Mouse (Mus musculus) kidney, postnatal 4 days (tissue): ENCODE measurements around the gene Gadl1.
"Not testable (repeated sequence)": the region's sequence is repeated elsewhere in the genome, so short reads cannot be mapped to it uniquely, and the experiment has no call there.

ENCODE experiments used
- DNase-seq, 2 experiments: peaks; one replicate each; pipeline ENCODE4 v3.0.0; 2021; ENCODE audit warnings: mixed read lengths in 2 of 2

Gadl1 gene

DNA sequence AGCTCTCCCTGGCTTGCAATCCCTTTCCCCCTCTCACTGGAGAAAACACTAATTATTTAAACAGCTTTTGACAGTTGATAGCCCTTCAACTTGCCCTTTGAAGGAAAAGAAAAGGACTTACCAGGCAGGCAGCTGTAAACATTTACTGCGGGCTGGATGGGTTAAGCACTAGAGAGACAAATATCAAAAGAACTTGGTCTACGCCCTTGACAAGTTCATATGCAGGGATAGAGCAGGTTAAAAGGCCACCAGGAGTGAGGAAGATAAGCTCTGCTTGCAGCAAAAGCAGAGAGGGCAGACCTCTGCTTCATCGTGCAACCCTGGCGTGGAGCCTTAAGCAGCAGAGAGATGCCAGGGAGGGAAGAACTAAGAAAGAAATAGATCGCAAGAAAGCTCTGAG is 123.5 kb downstream of the Gadl1 start:
- DNase-seq, result no peak

- no peak for DNase-seq
Measured at GRCm38 (mm10) chr9:116038275-116038674, 129.0 kb downstream of the Gadl1 start.

- no peak for DNase-seq
Measured at GRCm38 (mm10) chr9:116039981-116040380, 130.7 kb downstream of the Gadl1 start.

DNA sequence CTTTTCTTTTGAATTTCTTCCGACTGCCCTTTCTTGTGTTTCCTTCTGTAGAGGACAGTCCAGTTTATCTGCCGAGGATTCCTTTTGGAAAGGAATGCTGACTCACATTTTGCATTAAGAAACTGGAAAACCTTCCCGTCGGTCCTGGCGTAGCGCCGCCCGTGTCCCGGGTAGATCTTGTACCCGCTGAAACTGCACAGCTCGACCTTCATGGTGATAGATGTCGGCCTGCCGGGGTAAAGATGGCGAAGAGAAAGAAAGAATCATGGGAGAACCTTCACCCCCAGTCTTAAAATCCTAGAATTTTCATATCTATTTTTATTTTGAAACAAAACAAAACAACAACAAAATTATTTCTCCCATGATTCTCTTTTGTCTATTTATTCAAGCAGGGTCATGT is 131.6 kb downstream of the Gadl1 start:
- DNase-seq, result not testable (repeated sequence)

DNA sequence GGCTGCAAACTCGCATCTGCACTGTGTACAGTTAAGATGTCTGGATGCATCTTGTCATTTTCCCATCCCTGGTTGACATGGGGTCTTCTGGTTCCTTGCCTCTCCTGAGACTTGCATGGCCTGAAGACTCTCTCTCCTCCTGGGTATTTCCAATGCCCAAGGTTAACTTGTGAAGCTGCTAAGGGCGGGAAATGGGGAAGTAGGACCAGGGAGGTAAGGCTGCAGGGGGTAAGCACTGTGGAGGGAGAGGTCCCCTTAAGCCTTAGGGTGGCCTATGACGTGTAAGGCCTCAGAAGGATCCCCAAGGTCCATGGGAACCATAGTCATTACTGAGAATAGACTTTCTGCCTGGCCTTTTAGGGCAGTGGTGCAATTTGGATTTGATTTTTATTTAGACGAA is 132.1 kb downstream of the Gadl1 start:
- no peak for DNase-seq

- peak; percentile 93 to 94 for DNase-seq
Measured at GRCm38 (mm10) chr9:116041787-116042186, 132.5 kb downstream of the Gadl1 start.

- DNase-seq, result no peak
Measured at GRCm38 (mm10) chr9:116049985-116050384, 140.7 kb downstream of the Gadl1 start.

DNA sequence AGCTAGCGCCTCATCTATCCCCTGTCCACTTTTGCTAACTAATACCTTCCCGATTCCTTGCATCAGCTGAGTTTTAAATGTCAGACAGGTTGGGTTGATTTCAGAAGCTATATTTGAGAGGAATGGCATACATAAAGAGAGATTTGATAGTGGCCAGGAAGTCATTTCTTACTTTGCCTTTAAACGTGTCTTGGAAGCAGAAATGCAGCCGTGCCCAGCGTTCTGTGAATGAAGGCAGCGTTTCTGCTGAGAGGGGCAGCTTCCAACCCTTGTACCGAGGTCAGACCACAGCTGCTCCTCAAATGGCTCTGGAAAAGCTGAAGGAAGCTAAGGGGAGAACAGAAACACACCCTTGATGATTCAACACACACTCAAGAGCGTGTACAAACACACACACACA is 144.7 kb downstream of the Gadl1 start:
- DNase-seq, result no peak

DNA sequence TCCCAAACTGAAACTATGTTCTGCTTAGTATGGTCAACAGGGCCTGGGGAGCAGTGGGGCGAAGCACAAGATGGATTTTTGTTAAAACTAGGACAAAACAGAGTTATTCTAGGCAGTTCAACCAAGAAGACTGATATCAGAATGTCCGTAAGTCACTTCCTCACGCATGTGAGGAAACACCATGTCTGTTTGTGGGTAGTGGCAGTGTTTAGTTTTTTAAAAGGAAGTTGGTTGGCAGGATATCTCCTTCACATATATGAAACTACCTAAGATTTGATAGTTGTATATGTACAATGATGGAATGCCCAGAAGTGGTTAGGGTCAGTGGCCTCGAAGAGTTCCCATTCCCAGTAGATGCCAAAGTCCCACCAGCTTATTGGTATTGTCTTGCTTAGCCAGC is 149.2 kb downstream of the Gadl1 start:
- DNase-seq, result no peak

DNA sequence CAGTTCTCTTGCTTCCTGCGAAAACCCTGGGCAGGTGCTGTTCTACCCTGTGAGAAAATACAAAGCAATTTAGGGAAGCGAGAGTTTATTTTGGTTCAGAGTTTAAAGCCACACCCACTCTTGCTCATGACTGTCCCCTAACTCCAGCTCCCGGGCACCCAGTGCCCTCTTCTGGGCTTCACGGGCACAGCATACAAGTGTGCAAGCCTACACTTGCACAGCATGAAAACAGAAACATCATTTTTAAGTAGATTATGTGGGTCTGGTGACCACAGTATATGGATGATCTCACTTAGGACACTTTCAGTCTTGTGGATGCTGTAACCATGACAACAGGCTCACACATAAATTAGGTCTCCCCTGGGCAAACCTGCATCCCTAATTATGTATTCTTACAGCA is 149.9 kb downstream of the Gadl1 start:
- DNase-seq, result peak; percentile 34 to 44

GRCm38 (mm10) chr9:116060691-116061090 is 151.4 kb downstream of the Gadl1 start:
- peak in 1 of 2 experiments; percentile 22 for DNase-seq

GRCm38 (mm10) chr9:116064774-116065173 is 155.5 kb downstream of the Gadl1 start:
- DNase-seq, result no peak

DNA sequence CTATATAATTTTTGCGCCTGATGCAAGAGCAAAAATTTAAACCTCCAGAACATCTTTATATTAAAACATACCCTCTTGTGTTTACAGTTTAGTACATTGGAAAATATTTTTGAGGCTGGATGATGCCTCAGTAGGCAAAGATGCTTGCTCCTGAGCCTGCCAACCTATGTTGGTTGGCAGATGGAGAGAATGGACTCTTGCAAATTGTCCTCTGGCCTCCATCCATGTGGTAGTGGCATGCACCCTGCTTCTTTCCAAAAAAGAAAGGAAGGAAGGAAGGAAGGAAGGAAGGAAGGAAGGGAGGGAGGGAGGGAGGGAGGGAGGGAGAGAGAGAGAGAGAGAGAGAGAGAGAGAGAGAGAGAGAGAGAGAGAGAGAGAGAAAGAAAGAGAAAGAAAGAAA is 162.3 kb downstream of the Gadl1 start:
- DNase-seq, result not testable (repeated sequence)

DNA sequence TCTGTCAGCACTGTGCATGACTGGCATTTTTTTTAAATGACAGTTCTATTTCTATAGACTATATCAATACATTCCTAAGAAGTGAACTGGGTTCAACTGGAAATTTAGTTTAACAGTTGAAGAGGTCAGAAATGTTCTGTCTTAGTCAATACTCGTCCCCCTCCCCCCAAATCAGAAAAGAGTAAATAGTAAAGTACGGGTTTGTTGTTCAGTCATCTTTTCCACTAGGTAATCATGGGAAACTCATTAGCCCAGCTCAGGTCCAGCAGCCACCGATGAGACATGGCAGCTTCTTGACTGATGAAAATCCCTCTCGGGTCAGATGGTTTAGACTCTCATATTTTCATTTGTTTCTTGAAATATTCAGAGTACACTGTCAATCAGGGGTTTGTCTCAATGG is 166.9 kb downstream of the Gadl1 start:
- DNase-seq, result no peak

DNA sequence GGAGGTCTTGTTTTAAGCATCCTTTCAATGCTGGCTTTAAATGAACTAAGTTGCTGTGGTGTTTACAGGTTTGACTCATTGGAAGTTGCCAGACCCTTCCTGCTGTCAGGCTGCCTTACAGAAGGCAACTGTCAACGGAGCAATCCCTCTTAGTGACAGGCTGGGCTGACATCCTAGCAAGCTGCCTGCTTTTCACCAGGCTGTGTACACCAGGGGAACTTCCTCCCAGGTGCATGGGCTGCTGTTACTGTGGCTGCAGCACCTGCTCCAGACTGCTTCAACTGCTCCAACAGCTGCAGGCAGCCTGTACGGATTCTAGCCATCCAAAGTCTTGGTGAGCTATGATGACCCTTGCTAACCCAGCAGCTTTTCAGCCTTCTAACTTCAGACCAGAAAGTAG is 167.7 kb downstream of the Gadl1 start:
- no peak for DNase-seq

- no peak for DNase-seq
Measured at GRCm38 (mm10) chr9:116077419-116077818, 168.2 kb downstream of the Gadl1 start.

DNA sequence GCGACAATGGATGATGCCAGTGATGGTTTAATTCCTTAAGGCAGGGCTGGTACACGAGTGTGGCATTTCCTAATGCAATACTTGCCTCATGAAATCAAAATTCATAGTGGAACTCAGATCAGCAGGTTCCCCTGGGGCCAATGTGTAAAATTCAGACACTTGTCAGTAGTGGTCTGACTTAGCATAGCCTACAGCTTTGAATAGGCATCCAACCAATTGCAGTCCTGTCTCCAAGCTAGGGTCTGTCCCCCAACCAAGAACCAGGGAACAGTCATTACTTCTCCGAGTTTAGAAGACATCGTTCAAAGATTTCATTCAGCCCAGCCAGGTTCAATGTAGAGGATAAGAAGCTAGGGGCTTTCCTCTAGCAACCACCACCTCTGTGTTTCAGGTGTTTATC is 172.5 kb downstream of the Gadl1 start:
- DNase-seq, result no peak

DNA sequence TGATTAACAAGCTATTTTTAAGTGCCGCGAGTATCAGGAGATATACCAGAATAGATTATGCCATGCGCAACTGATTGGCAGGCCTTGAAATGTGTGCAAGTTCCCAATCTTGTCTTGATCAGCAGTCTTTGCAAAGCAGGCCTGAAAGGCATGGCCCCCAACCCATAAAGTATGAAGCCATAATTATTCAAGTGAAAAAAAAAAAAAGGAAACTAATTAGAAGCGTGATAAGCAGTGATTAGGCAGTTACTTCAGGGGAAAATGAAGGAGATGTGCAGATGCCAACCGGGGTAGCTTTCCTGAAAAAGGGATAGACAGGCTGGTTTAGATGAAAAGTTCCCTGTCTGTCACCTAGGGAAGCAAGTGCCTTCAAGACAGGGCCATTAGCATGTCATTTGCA is 174.0 kb downstream of the Gadl1 start:
- no peak for DNase-seq

DNA sequence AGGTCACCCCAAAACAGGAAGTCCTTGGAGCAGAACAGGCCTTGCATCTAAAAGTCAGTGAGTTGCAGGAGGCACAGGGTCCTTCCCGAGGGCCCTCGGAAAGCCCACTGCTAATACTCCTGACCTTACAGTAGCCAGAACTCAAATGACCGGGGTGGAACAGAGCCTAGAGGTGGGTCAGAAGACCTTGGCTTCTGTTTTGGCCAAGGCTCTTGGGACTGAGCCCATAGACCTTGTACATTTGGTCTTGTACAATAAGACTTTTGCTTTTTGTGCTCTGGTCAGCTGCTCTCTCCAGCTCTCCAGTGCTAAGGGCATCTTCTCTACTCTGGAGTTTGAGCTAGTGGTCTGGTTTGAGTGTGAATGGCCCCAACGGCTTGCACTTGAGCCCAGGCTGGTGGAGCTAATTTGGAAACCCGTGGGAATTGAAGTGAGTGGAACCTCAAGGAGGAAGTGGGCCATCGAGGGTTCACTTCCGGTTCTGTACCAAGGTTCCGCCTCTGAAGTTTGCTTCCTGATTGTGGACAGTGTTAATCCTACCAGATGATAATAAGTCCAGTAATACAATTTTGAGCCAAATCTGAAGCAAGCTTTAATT is 174.6 kb downstream of the Gadl1 start:
- DNase-seq, result no peak

DNA sequence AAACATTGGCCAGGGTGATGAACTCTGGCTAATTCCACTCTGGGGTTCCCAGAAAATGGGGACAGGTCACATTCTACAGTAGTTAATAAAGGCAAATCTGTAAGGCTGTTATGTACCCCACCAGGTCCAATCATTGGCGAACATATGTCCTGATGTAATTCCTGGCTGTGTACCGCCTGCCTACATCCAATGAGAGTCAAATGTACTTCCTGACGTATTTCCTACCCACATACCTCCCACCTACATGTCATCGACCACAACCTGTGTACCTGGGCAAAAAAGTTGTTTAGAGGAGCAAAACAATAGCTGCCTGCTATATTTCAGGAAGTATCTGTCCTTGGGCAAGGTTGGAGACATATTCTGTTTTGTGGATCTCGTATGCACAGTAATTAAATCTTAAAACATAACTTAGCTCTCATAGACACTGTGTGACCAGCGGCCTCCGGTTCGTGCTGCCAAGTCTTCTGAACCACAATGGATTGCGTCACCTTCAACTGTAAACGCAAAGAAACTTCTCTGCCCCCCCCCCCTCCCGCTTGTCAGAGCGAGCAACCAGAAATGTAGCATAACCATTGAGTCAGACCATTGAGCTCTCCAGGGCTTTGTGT is 175.2 kb downstream of the Gadl1 start:
- DNase-seq, result no peak

GRCm38 (mm10) chr9:116085999-116086398 is 176.7 kb downstream of the Gadl1 start:
- no peak for DNase-seq

DNA sequence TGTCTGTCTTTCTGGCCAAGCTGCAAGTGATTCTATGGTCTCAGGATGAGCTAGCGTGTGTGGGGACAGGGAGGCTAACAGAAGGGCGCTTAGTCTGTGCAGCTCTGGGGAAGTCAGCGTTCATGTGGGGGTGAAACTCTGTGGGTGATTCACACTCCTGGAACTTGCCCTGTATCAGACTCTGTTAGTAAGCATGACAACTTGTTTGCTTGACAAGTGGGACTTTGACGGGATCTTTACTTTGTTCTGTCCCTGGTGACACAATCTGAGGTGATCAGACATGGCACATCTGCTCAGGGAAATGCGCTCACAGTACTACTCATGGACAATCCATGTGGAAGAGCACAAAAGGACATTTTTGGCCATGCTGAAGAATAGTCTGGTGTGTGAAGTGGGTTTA is 178.0 kb downstream of the Gadl1 start:
- no peak for DNase-seq

DNA sequence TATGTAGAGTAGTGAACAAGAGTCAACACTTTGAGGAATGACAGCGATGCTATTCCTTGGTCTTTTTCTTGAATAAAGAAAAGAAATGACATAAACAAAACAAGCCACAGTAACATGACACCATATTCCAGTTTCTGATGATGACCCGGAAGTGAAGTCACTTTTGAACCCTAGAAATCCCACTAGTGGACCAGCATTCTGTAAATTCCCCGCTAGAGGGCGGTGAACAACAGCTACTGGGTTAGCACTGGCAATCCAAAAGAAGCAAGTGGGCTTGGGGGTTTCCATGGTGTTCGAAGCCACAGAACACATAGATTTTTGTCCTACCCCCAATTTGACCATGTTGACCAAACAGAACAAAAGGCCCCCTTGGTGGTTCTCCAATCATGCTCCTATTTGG is 178.6 kb downstream of the Gadl1 start:
- peak; percentile 84 to 88 for DNase-seq

DNA sequence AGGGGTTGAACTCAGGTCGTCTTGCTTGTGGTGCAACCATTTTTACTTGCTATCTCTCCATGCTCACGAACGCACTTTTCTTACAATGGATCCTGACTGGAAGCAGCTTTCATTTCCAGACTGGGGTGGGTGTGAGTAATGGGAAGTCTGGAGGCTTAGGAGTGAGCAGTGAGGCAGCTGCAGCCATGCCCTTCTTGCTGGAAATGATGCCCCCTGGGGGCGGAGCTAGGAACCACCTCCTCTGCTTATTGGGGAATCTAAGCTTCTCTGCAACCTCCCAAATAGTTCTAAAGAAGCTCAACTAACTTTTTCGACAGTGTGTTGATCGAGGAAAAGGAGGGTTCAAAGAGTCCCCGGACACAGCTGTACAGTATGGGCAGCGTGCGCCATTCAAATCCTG is 179.7 kb downstream of the Gadl1 start:
- DNase-seq, result peak; percentile 50 to 52

- DNase-seq, result peak in 1 of 2 experiments; percentile 62
Measured at GRCm38 (mm10) chr9:116090296-116090695, 181.0 kb downstream of the Gadl1 start.
